Mouse (Mus musculus): ENCODE data around the gene Lbx1. TPM values are rescaled to one million over a fixed set of nuclear protein-coding genes. Genes with fewer than 3 reads are reported as not detected.

The Lbx1 gene
- total RNA-seq, 1 experiment from 2014 or later = not detected

DNA sequence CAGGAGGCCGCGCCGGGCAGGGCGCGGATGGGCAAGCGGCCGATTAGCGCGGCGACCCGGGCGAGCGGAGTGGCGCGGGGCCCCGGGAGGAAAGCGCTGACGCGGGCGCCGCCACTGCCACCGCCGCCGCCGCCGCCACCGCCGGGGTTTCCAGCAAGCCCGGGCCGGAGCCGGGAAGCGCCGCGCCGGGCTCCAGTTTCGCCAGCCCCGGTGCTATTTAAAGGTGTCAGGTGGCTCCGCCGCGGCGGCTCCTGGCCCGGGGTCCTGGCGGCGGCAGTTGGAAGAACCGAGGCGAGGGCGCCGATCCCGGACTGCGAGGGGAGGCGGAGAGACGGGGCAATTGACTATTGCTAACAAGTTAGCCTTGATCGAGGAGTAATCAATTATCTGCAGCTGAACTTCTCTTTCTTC lies 276 bp downstream of the Lbx1 start:
- ATAC-seq (replicated peaks; ENCODE audit: insufficient number of reproducible peaks, low FRiP score, low TSS enrichment, poor library complexity, severe bottlenecking) = no peak

GRCm38 (mm10) chr19:45234771-45235231 lies 811 bp downstream of the Lbx1 start:
- ATAC-seq (replicated peaks; ENCODE audit: insufficient number of reproducible peaks, low FRiP score, low TSS enrichment, poor library complexity, severe bottlenecking) = no peak

GRCm38 (mm10) chr19:45234191-45234770 lies 1.3 kb downstream of the Lbx1 start:
- no peak for ATAC-seq (replicated peaks; ENCODE audit: insufficient number of reproducible peaks, low FRiP score, low TSS enrichment, poor library complexity, severe bottlenecking)

DNA sequence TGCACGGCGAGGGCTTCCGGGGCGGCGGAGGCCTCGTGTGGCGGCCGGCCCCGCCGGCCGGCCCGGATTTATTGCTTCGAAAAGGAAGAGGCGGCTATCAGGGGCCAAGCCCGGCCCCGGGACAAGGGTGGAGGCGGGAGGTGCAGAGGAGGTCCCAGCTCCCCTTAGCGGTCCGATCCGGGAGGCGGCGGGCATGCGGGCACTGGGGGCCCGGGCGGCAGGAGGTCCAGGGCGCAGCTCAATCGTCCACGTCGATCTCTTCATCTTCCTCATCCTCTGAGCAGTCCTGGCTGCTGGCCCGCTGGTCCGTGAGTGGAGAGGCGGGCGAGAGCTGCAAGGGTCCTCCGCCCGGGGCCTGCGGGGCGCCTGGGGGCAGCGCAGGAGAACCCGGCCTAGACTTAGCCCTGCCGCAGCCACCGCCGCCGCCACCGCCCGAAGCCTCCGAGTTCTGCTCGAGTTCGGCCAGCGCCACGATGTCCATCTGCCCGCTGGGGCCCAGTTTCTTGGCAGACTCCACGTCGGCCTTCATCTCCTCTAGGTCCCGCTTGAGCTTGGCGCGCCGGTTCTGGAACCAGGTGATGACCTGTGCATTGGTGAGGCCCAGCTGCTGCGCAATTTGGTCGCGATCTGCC lies 2.0 kb downstream of the Lbx1 start:
- no peak for ATAC-seq (replicated peaks; ENCODE audit: insufficient number of reproducible peaks, low FRiP score, low TSS enrichment, poor library complexity, severe bottlenecking)

GRCm38 (mm10) chr19:45232443-45233410 lies 2.9 kb downstream of the Lbx1 start:
- no peak for ATAC-seq (replicated peaks; ENCODE audit: insufficient number of reproducible peaks, low FRiP score, low TSS enrichment, poor library complexity, severe bottlenecking)

DNA sequence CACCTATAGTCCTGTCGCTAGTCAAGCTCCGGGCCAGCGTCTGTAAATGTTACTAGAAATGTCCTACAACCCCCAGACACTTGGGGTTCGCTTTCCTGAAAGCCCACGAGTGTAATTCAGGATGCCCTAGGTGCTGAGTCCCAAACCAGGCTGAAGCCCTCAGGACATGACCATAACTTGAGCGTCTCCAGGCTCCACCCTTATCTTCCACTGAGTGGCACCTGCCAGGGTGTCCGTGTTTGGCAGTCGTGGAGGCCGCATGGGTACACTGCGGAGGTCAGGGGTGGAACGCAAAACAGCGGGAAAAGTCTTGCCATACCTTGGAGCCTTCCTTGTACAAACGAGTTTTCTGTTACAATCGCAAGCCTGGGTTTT lies 3.6 kb downstream of the Lbx1 start:
- no peak for ATAC-seq (replicated peaks; ENCODE audit: insufficient number of reproducible peaks, low FRiP score, low TSS enrichment, poor library complexity, severe bottlenecking)

- ATAC-seq (replicated peaks; ENCODE audit: insufficient number of reproducible peaks, low FRiP score, low TSS enrichment, poor library complexity, severe bottlenecking) = no peak
Observed at GRCm38 (mm10) chr19:45231383-45232035, 4.1 kb downstream of the Lbx1 start.

- no peak for ATAC-seq (replicated peaks; ENCODE audit: insufficient number of reproducible peaks, low FRiP score, low TSS enrichment, poor library complexity, severe bottlenecking)
Observed at GRCm38 (mm10) chr19:45230848-45231382, 4.7 kb downstream of the Lbx1 start.

DNA sequence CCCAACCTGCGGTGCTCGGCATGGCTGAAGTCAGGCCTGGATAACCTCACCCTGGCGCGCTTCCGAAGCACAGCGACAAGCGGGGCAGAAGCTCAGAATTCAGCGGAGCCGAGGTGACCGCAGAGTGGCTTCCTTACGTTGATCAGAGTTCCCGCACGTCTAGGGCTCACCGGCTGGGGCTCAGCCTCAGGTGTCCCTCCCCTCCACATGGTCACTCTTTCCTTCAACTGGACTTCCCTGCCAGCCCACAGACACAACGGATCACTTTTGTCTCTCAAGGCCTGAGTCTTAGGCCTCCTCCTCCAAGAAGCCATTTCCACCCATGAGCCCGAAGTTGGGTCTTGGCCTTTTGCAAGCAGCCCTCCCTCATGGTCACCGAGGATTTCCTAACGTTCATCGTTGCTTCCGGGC lies 5.4 kb downstream of the Lbx1 start:
- ATAC-seq (replicated peaks; ENCODE audit: insufficient number of reproducible peaks, low FRiP score, low TSS enrichment, poor library complexity, severe bottlenecking) = no peak

DNA sequence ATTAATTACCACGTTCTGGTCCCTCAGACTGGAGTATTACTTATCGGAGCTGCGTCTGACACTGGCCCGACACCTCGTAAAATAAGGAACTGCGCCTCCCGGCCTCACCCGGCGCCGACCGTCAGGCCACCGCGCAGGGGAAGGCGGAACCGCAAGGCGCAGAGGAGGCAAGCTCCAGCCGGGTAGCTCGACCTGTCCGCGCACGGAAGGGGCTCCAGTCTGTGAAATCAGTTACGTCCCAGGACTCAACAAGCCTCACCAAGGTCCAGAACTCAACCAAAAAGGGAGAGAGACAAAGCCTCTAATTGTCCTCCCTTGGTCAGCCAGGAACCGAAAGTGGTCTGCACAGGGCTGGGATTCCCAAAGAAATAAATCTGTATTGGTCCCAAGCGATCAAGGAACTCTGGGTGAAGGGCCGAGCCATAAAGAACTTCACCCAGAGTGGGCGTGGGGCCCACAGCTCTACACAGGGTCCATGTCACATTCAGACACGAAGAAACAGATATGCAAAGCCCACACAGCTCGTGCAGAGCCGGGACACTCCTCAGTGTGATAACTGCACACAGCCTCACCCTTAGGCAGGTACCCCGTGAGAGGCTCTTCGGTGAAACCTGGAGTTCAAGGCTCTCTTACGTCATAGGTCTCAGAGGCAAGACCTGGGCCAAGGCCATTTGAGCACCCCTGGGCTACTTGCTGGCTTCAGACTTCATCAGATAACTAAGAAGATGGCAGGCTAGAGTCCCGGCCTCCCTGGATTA lies 6.1 kb downstream of the Lbx1 start:
- ATAC-seq (replicated peaks; ENCODE audit: insufficient number of reproducible peaks, low FRiP score, low TSS enrichment, poor library complexity, severe bottlenecking) = no peak

- ATAC-seq (replicated peaks; ENCODE audit: insufficient number of reproducible peaks, low FRiP score, low TSS enrichment, poor library complexity, severe bottlenecking) = no peak
Observed at GRCm38 (mm10) chr19:45228781-45229180, 6.8 kb downstream of the Lbx1 start.

GRCm38 (mm10) chr19:45228097-45228496 lies 7.5 kb downstream of the Lbx1 start:
- no peak for ATAC-seq (replicated peaks; ENCODE audit: insufficient number of reproducible peaks, low FRiP score, low TSS enrichment, poor library complexity, severe bottlenecking)

- no peak for ATAC-seq (replicated peaks; ENCODE audit: insufficient number of reproducible peaks, low FRiP score, low TSS enrichment, poor library complexity, severe bottlenecking)
Observed at GRCm38 (mm10) chr19:45227671-45228070, 7.9 kb downstream of the Lbx1 start.

DNA sequence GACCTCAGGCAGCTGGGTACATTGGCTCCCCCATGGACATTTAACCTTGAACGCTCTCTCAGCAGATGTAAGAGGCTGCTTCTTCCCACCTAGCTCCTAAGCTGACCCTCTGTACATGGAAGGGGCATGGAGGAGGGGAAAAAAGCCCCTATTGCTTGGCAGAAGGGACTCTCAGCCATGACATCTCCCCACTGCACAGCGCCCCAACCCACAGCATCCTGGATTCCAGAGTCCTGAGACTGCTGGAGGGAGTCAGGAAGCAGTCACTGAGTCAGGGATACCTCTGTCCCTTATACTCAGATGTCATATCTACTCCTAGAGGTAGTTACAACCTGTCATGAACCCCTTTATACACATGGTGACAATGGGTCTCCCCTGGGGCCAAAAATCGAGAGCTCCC lies 8.6 kb downstream of the Lbx1 start:
- ATAC-seq (replicated peaks; ENCODE audit: insufficient number of reproducible peaks, low FRiP score, low TSS enrichment, poor library complexity, severe bottlenecking) = no peak

GRCm38 (mm10) chr19:45226246-45226645 lies 9.4 kb downstream of the Lbx1 start:
- ATAC-seq (replicated peaks; ENCODE audit: insufficient number of reproducible peaks, low FRiP score, low TSS enrichment, poor library complexity, severe bottlenecking) = no peak

DNA sequence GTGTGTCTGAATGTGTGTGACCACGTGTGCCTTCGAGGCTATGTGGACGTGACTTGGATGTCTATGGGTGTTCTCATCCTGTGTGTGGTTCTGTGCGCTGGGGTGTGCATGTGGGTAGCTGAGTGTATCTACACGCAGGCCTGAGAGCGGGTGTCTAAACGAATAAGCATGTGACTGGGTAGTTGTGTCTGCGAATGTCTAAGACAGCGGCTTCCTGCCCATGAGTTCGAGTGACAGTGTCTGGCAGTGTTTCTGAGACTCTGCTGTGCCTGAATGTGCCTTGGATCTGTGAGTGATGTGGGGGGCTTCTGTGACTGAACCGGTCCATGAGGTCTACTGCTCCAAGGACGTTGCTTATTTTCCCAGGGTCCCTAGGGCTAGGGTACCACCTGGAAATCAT lies 10.5 kb downstream of the Lbx1 start:
- ATAC-seq (replicated peaks; ENCODE audit: insufficient number of reproducible peaks, low FRiP score, low TSS enrichment, poor library complexity, severe bottlenecking) = no peak

- ATAC-seq (replicated peaks; ENCODE audit: insufficient number of reproducible peaks, low FRiP score, low TSS enrichment, poor library complexity, severe bottlenecking) = no peak
Observed at GRCm38 (mm10) chr19:45224286-45224559, 11.4 kb downstream of the Lbx1 start.

Measured in monocyte, adult 5-6 weeks (primary cell).